Mouse (Mus musculus) limb, embryonic 12.5 days (tissue): ENCODE measurements around the gene Urb1. TPM values are rescaled to one million over a fixed set of nuclear protein-coding genes. Genes with fewer than 3 reads are reported as not detected.

Experiments used
- ATAC-seq: fragments of 200-750 bp; cut with Nextera tagmentation; 2 replicates; pipeline ENCODE4 v1.8.0; 2017; ENCODE audit warnings: low read depth, moderate TSS enrichment; ENCODE audit not compliant: insufficient number of reproducible peaks, insufficient read depth, low FRiP score, low TSS enrichment
- H3K27ac ChIP-seq: fragments of 300-500 bp; sonication (generic); 2 replicates; pipeline ENCODE4 v1.5.1; 2016; ENCODE audit warnings: mild to moderate bottlenecking, moderate library complexity
- H3K27me3 ChIP-seq: fragments of 300-500 bp; sonication (generic); 2 replicates; pipeline ENCODE4 v1.6.1; 2016; ENCODE audit warnings: mild to moderate bottlenecking, moderate library complexity
- H3K36me3 ChIP-seq: fragments of 300-500 bp; sonication (generic); 2 replicates; pipeline ENCODE4 v1.6.1; 2016; ENCODE audit warnings: mild to moderate bottlenecking, moderate library complexity
- H3K4me1 ChIP-seq: fragments of 300-500 bp; sonication (generic); replicated peaks from 2 replicates; pipeline ENCODE4 v1.6.1; 2016
- H3K4me2 ChIP-seq: fragments of 300-500 bp; sonication (generic); 2 replicates; pipeline ENCODE4 v1.6.1; 2016; ENCODE audit warnings: mild to moderate bottlenecking, moderate library complexity
- H3K4me3 ChIP-seq: fragments of 300-500 bp; sonication (generic); replicated peaks from 2 replicates; pipeline ENCODE4 v1.5.1; 2016; ENCODE audit warnings: mild to moderate bottlenecking
- H3K9ac ChIP-seq: fragments of 300-500 bp; sonication (generic); replicated peaks from 2 replicates; pipeline ENCODE4 v1.6.1; 2016; ENCODE audit warnings: mild to moderate bottlenecking, moderate library complexity
- H3K9me3 ChIP-seq: fragments of 300-500 bp; sonication (generic); 2 replicates; pipeline ENCODE4 v1.6.1; 2016; ENCODE audit warnings: mild to moderate bottlenecking, moderate library complexity
- whole genome bisulfite sequencing: fragments of 180-500 bp; shearing (Covaris S2); methylation state at CpG from one replicate; pipeline ENCODE4 v1.1.7; 2016; 5-methylcytosine and 5-hydroxymethylcytosine counted together
- polyA plus RNA-seq: library from polyadenylated mRNA; unstranded; fragments of >200 nt; fragmentation: Nextera tagmentation; extraction: Ambion mirVana; gene quantifications from 2 replicates; pipeline ENCODE4 v1.2.1, GENCODE M21; 2016

Urb1 gene
- polyA plus RNA-seq, 1 experiment from 2014 or later, result 12.7 TPM

DNA sequence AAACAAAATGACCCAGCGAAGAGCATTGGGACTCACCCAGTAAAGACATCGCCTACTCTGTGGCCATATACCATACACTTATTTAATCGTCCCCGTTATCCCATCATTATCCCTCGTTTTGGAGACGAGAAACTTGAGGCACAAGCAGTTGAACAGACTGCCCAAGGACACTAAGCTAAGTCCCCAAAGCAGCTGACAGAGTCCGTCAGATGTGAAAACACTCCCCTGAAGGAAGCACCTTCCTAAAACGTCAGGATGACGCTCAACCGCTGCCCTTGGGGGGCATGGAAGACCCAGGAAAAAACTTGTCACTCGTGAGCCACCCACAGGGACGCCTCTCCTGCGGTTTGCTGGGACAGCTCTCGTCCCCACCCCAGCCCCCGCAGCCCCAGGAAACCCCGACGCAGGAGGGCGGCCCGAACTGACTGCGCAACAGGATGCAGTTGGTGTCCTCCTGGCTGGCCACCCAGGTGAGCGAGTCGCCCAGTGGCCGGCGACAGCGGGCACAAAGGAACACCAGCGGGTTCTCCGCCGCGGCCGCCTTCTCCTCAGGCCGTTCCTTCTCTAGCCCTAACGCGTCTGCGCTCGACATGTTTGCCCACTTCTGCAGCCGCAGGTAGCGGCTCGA lies 83.5 kb downstream of the Urb1 start:
- WGBS, result 5% methylated on average over 38 of the region's 38 CpGs

DNA sequence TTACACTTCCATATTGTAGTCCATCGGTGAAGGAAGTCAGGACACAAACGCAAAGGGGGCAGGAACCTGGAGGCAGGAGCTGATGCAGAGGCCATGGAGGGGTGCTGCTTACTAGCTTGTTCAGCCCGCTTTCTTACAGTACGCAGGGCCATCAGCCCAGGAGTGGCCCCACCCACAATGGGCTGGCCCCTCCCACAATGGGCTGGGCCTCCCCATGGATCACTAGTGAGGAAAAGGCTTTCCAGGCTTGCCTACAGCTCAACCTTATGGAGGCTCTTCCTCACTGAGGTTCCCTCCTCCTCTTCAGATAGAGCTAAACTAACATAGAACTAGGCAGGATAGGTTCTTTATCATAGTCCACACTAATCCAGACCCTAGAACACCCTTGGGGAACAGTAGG lies 86.2 kb downstream of the Urb1 start:
- Histone ChIP-seq H3K4me2 (no peak overlapping the region), H3K36me3 (peaks cover 51% of the 10 kb centered on the region), H3K27me3 (no peaks in the 10 kb centered on the region), H3K4me3 (no peak overlapping the region), H3K4me1 (peaks cover 10% of the 10 kb centered on the region), H3K27ac (no peak overlapping the region), H3K9ac (no peak overlapping the region), H3K9me3 (no peaks in the 10 kb centered on the region)
- no peak for ATAC-seq
- 95% methylated on average over 4 of the region's 4 CpGs for WGBS

More for the DNA sequence above, 83.5 kb downstream of the Urb1 start:
- H3K27ac ChIP-seq, result 0 out of 2 replicates have a peak overlapping the region, but pooled peaks have one; percentile 41
- H3K4me1 ChIP-seq, result peaks cover 10% of the 10 kb centered on the region
- H3K9me3 ChIP-seq, result no peaks in the 10 kb centered on the region
- H3K4me2 ChIP-seq, result peak overlapping the region; percentile 99
- peaks cover 30% of the 10 kb centered on the region for H3K36me3 ChIP-seq
- peak; percentile 45; the same call in 1 of the 2 replicates for ATAC-seq
- peak overlapping the region; percentile 88 for H3K4me3 ChIP-seq
- no peaks in the 10 kb centered on the region for H3K27me3 ChIP-seq
- peak overlapping the region; percentile 79 for H3K9ac ChIP-seq

DNA sequence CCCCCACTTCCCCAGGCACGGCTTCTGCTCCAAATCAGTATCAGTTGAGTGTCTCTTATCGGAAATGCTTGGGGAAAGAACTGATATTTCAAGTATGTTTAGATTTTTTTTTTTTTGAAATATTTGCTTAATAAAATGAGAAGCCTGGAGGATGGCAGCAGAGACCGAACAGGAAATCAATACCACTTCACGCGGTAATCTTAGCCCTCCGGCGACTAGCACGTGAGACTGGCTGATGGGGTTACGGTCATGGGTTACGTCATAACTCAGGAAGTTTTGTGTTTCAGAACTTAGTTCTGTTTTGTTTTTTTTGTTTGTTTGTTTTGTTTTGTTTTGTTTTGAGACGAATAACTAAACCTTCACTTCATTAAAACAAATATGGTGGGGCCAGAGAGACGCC lies 99.9 kb downstream of the Urb1 start:
- Histone ChIP-seq H3K27ac (no peak overlapping the region), H3K9ac (no peak overlapping the region), H3K9me3 (peaks cover 3% of the 10 kb centered on the region; the same call in 1 of the 2 replicates), H3K4me2 (no peak overlapping the region), H3K36me3 (no peaks in the 10 kb centered on the region), H3K4me1 (peaks cover 23% of the 10 kb centered on the region), H3K27me3 (peaks cover 6% of the 10 kb centered on the region; the same call in 1 of the 2 replicates), H3K4me3 (no peak overlapping the region)
- ATAC-seq, result no peak
- 75% methylated on average over 12 of the region's 12 CpGs for WGBS

DNA sequence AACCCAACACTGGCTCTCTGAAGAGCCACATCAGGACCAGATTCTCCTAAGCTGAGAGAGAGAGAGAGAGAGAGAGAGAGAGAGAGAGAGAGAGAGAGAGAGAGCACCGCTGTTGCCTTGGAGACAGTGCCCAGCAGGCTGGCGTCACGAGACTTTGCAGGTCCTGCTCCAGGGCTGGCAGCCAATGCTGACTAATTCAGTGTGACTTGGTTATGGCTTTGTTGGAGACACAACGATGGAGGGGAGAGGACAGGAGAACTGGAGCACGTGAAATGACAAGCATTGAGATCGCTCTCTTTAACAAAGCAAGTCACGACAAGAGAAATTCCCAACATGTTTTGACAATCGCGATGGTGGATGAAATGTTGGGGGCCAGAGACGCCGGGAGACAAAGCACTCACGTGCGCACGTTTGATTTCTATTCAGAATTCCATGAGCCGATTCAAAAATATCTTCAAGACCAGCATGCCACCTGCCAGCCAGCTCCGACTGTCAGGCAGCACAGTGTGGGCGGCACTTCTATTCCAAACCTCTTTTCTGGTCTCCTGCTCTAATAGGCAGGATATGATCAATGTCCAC lies 100.4 kb downstream of the Urb1 start:
- Histone ChIP-seq H3K36me3 (no peaks in the 10 kb centered on the region), H3K4me3 (no peak overlapping the region), H3K4me2 (no peak overlapping the region), H3K27ac (no peak overlapping the region), H3K9ac (no peak overlapping the region), H3K9me3 (no peaks in the 10 kb centered on the region), H3K4me1 (peaks cover 23% of the 10 kb centered on the region), H3K27me3 (peaks cover 6% of the 10 kb centered on the region; the same call in 1 of the 2 replicates)
- 59% methylated on average over 17 of the region's 17 CpGs for WGBS
- no peak for ATAC-seq

DNA sequence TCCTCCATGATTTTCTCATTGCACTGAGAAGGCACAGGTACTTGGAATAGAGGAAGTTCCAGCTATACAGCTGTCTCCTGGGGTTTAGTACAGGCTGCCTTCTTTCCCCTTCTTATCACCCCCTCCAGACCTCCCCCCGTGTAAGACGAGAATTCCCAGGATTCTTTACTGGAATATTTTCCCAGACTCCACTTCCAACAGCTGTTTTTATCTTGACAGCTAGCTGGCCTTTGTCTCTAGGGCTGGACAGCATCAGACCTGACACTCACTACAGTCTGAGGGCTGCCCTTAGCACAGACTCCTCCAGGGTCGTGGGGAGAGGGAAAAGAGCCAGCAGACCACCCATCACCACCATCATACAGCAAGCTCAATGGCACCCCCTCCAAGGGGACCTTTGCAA lies 103.9 kb downstream of the Urb1 start:
- Histone ChIP-seq H3K4me1 (peaks cover 22% of the 10 kb centered on the region), H3K27ac (no peak overlapping the region)
- 8% methylated on average over 3 of the region's 3 CpGs for WGBS

GRCm38 (mm10) chr16:90704161-90704825 lies 105.9 kb downstream of the Urb1 start:
- Histone ChIP-seq H3K4me1 (peaks cover 10% of the 10 kb centered on the region; the same call in 1 of the 2 replicates), H3K9me3 (no peaks in the 10 kb centered on the region), H3K36me3 (no peaks in the 10 kb centered on the region), H3K9ac (no peak overlapping the region), H3K27ac (no peak overlapping the region), H3K27me3 (no peaks in the 10 kb centered on the region), H3K4me3 (no peak overlapping the region), H3K4me2 (no peak overlapping the region)
- 56% methylated on average over 13 of the region's 13 CpGs for WGBS
- ATAC-seq, result no peak

More for the DNA sequence above, 103.9 kb downstream of the Urb1 start:
- Histone ChIP-seq H3K36me3 (no peaks in the 10 kb centered on the region), H3K27me3 (no peaks in the 10 kb centered on the region), H3K4me3 (no peak overlapping the region), H3K9me3 (no peaks in the 10 kb centered on the region), H3K4me2 (no peak overlapping the region), H3K9ac (no peak overlapping the region)
- no peak for ATAC-seq

- Histone ChIP-seq H3K4me1 (peaks cover 7% of the 10 kb centered on the region; the same call in 1 of the 2 replicates), H3K9me3 (no peaks in the 10 kb centered on the region), H3K9ac (no peak overlapping the region), H3K27me3 (no peaks in the 10 kb centered on the region), H3K27ac (no peak overlapping the region), H3K4me2 (no peak overlapping the region), H3K4me3 (no peak overlapping the region), H3K36me3 (no peaks in the 10 kb centered on the region)
- 6% methylated on average over 1 of the region's 1 CpGs for WGBS
- ATAC-seq, result no peak
Measured at GRCm38 (mm10) chr16:90703646-90704045, 106.6 kb downstream of the Urb1 start.

- no peaks in the 10 kb centered on the region for H3K27me3 ChIP-seq
- no peaks in the 10 kb centered on the region for H3K9me3 ChIP-seq
- H3K36me3 ChIP-seq, result no peaks in the 10 kb centered on the region
- peaks cover 7% of the 10 kb centered on the region; the same call in 1 of the 2 replicates for H3K4me1 ChIP-seq
- 89% methylated on average over 2 of the region's 2 CpGs for WGBS
- ATAC-seq, result no peak
- no peak overlapping the region for H3K4me3 ChIP-seq
- H3K9ac ChIP-seq, result no peak overlapping the region
- H3K4me2 ChIP-seq, result no peak overlapping the region
- no peak overlapping the region for H3K27ac ChIP-seq
Measured at GRCm38 (mm10) chr16:90701541-90701940, 108.7 kb downstream of the Urb1 start.

Other genes starting within 250 kb of the Urb1 start
- gene Mis18a, start 83.0 kb downstream of the Urb1 start, polyA plus RNA-seq, result 79.7 and 85.3 TPM in 2 replicates
- not detected in 2 replicates for gene Mrap, start 72.2 kb downstream of the Urb1 start, polyA plus RNA-seq
- gene Eva1c, start 16.3 kb upstream of the Urb1 start, polyA plus RNA-seq, result 2.0 and 2.2 TPM in 2 replicates
- 31.6 and 40.8 TPM in 2 replicates for gene Cfap298, start 124.7 kb upstream of the Urb1 start, polyA plus RNA-seq
- 10.9 and 11.3 TPM in 2 replicates for gene Synj1, start 200.9 kb upstream of the Urb1 start, polyA plus RNA-seq
- gene Paxbp1, start 234.1 kb upstream of the Urb1 start, polyA plus RNA-seq, result 92.0 and 96.2 TPM in 2 replicates